In the genomic region with DNA sequence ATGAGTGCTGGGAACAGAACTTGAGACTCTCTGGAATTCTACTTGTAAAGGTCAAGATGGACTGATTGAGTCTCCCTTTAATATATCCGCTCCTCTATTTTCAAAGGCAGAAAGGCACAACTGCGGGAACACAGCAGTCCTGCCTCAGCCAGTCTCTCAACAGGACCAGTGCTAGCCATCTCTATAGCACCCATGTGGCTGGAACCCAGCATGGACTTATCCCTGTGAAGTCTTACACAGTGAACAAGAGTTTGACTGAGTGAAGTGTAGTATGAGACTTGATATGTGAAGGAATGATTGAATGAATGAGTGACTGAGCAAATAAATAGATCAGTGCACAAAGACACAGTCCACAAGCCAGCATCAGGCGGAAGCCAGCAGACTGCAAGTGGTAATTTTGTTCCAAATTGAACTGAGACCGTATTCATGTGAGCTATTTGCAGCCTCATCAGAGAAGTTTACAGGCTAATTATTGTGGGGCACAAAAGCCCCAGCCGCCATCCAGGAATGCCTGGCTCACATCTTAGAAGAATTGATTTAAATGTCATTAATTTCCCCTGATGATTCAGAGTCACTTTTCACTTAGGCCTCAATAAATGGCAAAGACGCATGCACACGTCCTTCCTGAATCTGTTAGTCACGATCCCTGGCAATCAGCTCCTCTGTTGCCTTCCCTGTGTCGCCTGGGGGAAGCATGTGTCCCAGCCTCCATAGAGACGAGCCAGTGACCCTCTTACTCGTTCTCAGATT, we compare ENCODE assay signal across 12 mouse cellular contexts.
DNase-seq lines count a peak whose midpoint lies in the region; ATAC-seq lines count a peak whose summit lies in the region.
"Had no signal": no experiment of that assay in that cellular context is flagged by ENCODE, and none has a peak within 500 bp of the region (broad histone marks: within the 10 kb centered on the region; RNA-seq: fewer than 3 reads in every experiment).

No protein-coding gene starts in this region.

- peak; percentile 44; the same call in 1 of the 2 replicates for ATAC-seq in forebrain, embryonic 11.5 days (replicated peaks; ENCODE audit: low FRiP score)
- peak; percentile 58 for ATAC-seq in hindbrain, embryonic 14.5 days (ENCODE audit: low FRiP score)
- peak; percentile 45; the same call in 1 of the 2 replicates for ATAC-seq in neural tube, embryonic 14.5 days (ENCODE audit: low read depth)

- 50% methylated on average over 11 of the region's 11 CpGs for WGBS in forebrain, embryonic 11.5 days
- 75% methylated on average over 11 of the region's 11 CpGs for WGBS in forebrain, embryonic 10.5 days
- WGBS in hindbrain, embryonic 14.5 days, result 30% methylated on average over 11 of the region's 11 CpGs
- 27% methylated on average over 11 of the region's 11 CpGs for WGBS in neural tube, embryonic 14.5 days

- H3K27ac ChIP-seq in forebrain, embryonic 11.5 days (ENCODE audit: low read depth, low read length), result no peak overlapping the region
- no peak overlapping the region for H3K27ac ChIP-seq in forebrain, embryonic 10.5 days
- H3K27ac ChIP-seq in hindbrain, embryonic 14.5 days, result no peak overlapping the region; the same call in 1 of the 2 replicates
- no peak overlapping the region for H3K27ac ChIP-seq in neural tube, embryonic 14.5 days (ENCODE audit: low read depth, low read length)
- H3K27ac ChIP-seq: heart, embryonic 10.5 days; layer of hippocampus, adult 2 months had no signal

- DNase-seq in forebrain, embryonic 11.5 days (ENCODE audit: low spot score), result no peak
- DNase-seq in forebrain, embryonic 10.5 days (ENCODE audit: extremely low spot score, low spot score), result no peak
- DNase-seq in right cerebral cortex, adult 18-20 months, result peak; percentile 7
- no peak for DNase-seq in right cerebral cortex, postnatal 4 days
- peak; percentile 39 for DNase-seq in hindbrain, embryonic 14.5 days (ENCODE audit: low spot score)
- no peak for DNase-seq in lung, adult 18-20 months
- no peak for DNase-seq in kidney, adult 9 months
- DNase-seq: lung, postnatal 10 days had no signal

- no peaks in the 10 kb centered on the region for H3K27me3 ChIP-seq in forebrain, embryonic 11.5 days (ENCODE audit: control insufficient read depth, insufficient read depth, low read length)
- H3K27me3 ChIP-seq in forebrain, embryonic 10.5 days (ENCODE audit: poor library complexity, severe bottlenecking), result no peaks in the 10 kb centered on the region
- no peaks in the 10 kb centered on the region for H3K27me3 ChIP-seq in hindbrain, embryonic 14.5 days (ENCODE audit: control insufficient read depth, insufficient read depth, low read length)
- no peaks in the 10 kb centered on the region for H3K27me3 ChIP-seq in neural tube, embryonic 14.5 days (ENCODE audit: control insufficient read depth, insufficient read depth, low read length)

- H3K4me1 ChIP-seq in forebrain, embryonic 11.5 days (replicated peaks; ENCODE audit: control insufficient read depth, insufficient read depth, low read length), result peaks cover 3% of the 10 kb centered on the region
- H3K4me1 ChIP-seq in forebrain, embryonic 10.5 days, result peaks cover 49% of the 10 kb centered on the region
- H3K4me1 ChIP-seq in hindbrain, embryonic 14.5 days (replicated peaks; ENCODE audit: control insufficient read depth, insufficient read depth, low read length), result peaks cover 15% of the 10 kb centered on the region
- H3K4me1 ChIP-seq in neural tube, embryonic 14.5 days (ENCODE audit: control insufficient read depth, insufficient read depth, low read length), result no peaks in the 10 kb centered on the region; the same call in 1 of the 2 replicates

- no peaks in the 10 kb centered on the region; the same call in 1 of the 2 replicates for H3K9me3 ChIP-seq in forebrain, embryonic 11.5 days (ENCODE audit: control insufficient read depth, low read length)
- H3K9me3 ChIP-seq in forebrain, embryonic 10.5 days, result no peaks in the 10 kb centered on the region
- H3K9me3 ChIP-seq in hindbrain, embryonic 14.5 days (ENCODE audit: control insufficient read depth, low read length), result no peaks in the 10 kb centered on the region; the same call in 1 of the 2 replicates
- no peaks in the 10 kb centered on the region for H3K9me3 ChIP-seq in neural tube, embryonic 14.5 days (ENCODE audit: control insufficient read depth, low read length)
- H3K9me3 ChIP-seq: G1E had no signal

- H3K4me2 ChIP-seq in forebrain, embryonic 11.5 days (ENCODE audit: low read depth, low read length, severe bottlenecking), result no peak overlapping the region
- no peak overlapping the region for H3K4me2 ChIP-seq in hindbrain, embryonic 14.5 days (replicated peaks)
- no peak overlapping the region for H3K4me2 ChIP-seq in neural tube, embryonic 14.5 days (ENCODE audit: low read depth, low read length)

- no peak overlapping the region for H3K4me3 ChIP-seq in forebrain, embryonic 11.5 days (ENCODE audit: low read depth, low read length)
- no peak overlapping the region for H3K4me3 ChIP-seq in forebrain, embryonic 10.5 days
- H3K4me3 ChIP-seq in hindbrain, embryonic 14.5 days (replicated peaks; ENCODE audit: low read length), result no peak overlapping the region
- H3K4me3 ChIP-seq in neural tube, embryonic 14.5 days (ENCODE audit: low read depth, low read length), result no peak overlapping the region
- H3K4me3 ChIP-seq: heart, embryonic 10.5 days; layer of hippocampus, adult 2 months had no signal

- no peaks in the 10 kb centered on the region for H3K36me3 ChIP-seq in forebrain, embryonic 11.5 days (ENCODE audit: control insufficient read depth, insufficient read depth, low read length)
- no peaks in the 10 kb centered on the region for H3K36me3 ChIP-seq in forebrain, embryonic 10.5 days (replicated peaks)
- H3K36me3 ChIP-seq in hindbrain, embryonic 14.5 days (replicated peaks; ENCODE audit: control insufficient read depth, insufficient read depth), result no peaks in the 10 kb centered on the region
- H3K36me3 ChIP-seq in neural tube, embryonic 14.5 days (ENCODE audit: control insufficient read depth, insufficient read depth, low read length), result no peaks in the 10 kb centered on the region
- H3K36me3 ChIP-seq: G1E; heart, embryonic 10.5 days had no signal

- H3K9ac ChIP-seq in forebrain, embryonic 11.5 days (ENCODE audit: low read length), result no peak overlapping the region
- no peak overlapping the region for H3K9ac ChIP-seq in hindbrain, embryonic 14.5 days
- H3K9ac ChIP-seq in neural tube, embryonic 14.5 days (replicated peaks; ENCODE audit: low read depth, low read length), result no peak overlapping the region

Comparison
In these comparisons a context has a peak if more than half of its experiments do, and no peak if none do; other contexts are left out.
1. DNase-seq: peak in right cerebral cortex, adult 18-20 months (single experiment) and hindbrain, embryonic 14.5 days (single experiment); none in forebrain, embryonic 11.5 days (single experiment), forebrain, embryonic 10.5 days (single experiment), right cerebral cortex, postnatal 4 days (single experiment), lung, adult 18-20 months (0 of 2) and kidney, adult 9 months (single experiment).
2. Peak in every context shown above with its lines, with median percentiles within 50 percentile points of each other: ATAC-seq.